Mouse (Mus musculus) erythroblast, adult 5-6 weeks (primary cell): Measurements from ENCODE around the gene Tmem80. TPM values are rescaled to one million over a fixed set of nuclear protein-coding genes. Genes with fewer than 3 reads are reported as not detected.

Experiments
- ATAC-seq: replicated peaks from 2 replicates; pipeline ENCODE4 v1.8.0; 2016; ENCODE audit warnings: moderate number of reproducible peaks, mild to moderate bottlenecking, moderate TSS enrichment, inconsistent platforms; ENCODE audit not compliant: poor library complexity, low FRiP score, severe bottlenecking
- total RNA-seq, 2 experiments: library from RNA; stranded (forward) in 1 of 2; stranded (reverse) in 1 of 2; fragments of 150-400 nt in 1 of 2; fragments of 200-764, 138-1000 nt in 1 of 2; gene quantifications; 2 replicates each; pipeline versions ENCODE4 v1.2.3 to v1.2.4; 2015 to 2017; ENCODE audit warnings: low replicate concordance in 2 of 2

Gene Tmem80
- total RNA-seq (2015; ENCODE audit: low replicate concordance) (6.5 and 8.4 TPM in 2 replicates), total RNA-seq (2017; ENCODE audit: low replicate concordance) (10.5 and 12.9 TPM in 2 replicates)

DNA sequence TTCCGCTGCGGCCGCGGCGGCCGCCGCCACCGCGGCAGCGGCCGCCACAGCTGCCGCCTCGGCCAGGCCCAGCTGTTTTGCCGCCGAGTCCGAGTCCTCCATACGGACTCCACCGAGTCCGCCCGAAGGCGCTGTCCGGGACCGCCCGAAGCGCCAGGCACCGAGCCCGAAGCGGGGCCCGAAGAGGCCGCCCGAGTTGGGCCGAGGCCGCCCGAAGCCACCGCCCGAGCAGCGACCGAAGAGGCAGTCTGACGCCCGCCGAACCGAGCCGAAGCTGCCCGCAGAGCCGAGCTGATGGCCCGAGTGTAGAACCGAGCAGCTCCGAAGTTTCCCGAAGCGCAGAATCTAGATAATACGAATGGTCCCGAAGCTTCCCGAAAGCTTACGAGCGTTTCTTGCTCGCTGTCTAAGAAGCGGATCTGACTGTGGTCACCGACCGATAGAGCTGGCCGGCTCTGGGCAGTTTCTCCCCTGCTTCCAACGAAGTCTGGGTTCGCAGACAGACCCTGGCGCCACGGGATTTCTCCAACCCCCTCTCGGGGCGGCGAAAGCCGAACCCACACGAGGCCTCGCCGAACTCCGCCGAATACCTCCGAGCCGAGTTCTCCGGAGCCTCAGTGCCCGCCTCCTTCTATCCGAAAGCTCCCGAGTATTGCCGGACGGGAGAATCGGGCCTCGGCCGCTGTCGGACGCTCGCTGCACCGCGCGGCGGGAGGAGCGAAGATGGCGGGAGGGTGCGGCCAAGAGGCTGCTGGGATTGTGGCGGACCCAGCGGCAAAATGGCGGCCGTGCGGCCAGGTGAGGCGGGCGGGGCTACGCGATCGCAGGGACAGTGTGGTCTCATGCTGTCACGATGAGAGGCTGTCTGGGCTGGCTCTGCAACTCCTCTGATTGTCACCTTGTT lies at the start of gene Tmem80, which contains the start of gene Deaf1:
Gene Tmem80, plus strand, starts transcription at position 271 of the 904 bp plus-strand sequence.
Gene Deaf1, minus strand, starts transcription at position 222 of the 904 bp plus-strand sequence.
- ATAC-seq, result peak; percentile 87

- no peak for ATAC-seq
These were observed 48.6 kb upstream of the Tmem80 start, which contains the start of gene Sct for GRCm38 (mm10) chr7:141278766-141279590. Sct (minus strand) TSS chr7:141279133.

GRCm38 (mm10) chr7:141281442-141281841 lies 46.1 kb upstream of the Tmem80 start:
- no peak for ATAC-seq

GRCm38 (mm10) chr7:141282756-141283155 lies 44.8 kb upstream of the Tmem80 start:
- no peak for ATAC-seq

DNA sequence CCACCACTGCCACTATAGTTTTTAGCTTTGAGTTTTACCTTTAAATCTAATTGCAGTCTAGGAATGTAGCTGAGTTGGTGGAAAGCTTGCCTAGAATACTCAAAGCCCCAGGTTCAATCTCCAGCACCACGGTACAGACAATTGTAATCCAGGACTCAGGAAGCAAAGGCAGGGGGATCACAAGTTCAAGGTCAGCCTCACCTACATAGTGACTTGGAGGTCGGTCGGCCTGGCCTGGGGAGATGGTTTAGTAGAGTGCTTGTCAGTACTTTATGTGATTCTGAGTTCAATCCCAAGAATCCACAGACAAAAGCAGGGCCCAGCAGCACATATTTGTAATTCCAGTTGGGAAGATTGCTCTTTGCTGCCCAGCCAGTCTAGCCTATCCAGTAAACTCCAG lies 39.5 kb upstream of the Tmem80 start:
- no peak for ATAC-seq

- ATAC-seq, result no peak
These were observed 35.5 kb upstream of the Tmem80 start, which contains the start of gene Drd4 for GRCm38 (mm10) chr7:141291921-141292582. Drd4 (plus strand) TSS chr7:141292006.

- no peak for ATAC-seq
These were observed 34.8 kb upstream of the Tmem80 start for GRCm38 (mm10) chr7:141292583-141293388.

- no peak for ATAC-seq
These were observed 33.6 kb upstream of the Tmem80 start for GRCm38 (mm10) chr7:141293852-141294471.

GRCm38 (mm10) chr7:141294479-141294878 lies 33.1 kb upstream of the Tmem80 start:
- no peak for ATAC-seq

DNA sequence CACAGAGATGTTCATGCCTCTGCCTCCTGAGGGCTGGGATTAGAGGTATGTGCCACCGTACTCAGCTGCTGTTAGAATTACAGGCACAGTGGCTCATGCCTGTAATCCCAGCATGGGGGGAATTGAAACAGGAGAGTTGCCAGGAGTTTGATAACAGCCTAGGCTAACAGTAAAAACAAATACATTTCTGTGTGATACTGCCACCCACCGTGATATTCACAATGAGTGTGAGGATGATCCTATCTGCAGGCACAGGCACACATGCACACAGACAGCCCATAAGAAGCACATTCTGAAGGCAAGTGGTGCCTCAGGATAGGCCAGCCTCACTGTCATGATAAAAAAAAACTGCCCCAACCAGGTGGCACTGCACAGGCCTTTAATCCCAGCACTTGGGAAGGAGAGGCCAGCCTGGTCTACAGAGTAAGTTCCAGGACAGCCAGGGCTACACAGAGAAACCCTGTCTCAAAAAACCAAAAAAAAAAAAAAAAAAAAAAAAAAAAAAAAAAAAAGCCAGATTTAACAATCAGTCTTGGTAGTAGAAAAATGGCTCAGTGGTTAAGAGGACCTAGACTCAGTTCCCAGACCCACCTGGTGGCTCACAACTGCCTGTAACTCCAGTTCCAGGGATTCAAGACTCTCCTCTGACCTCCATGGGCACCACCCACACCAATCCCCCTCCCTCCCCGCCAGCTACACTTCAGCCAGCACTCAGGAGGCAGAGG lies 29.5 kb upstream of the Tmem80 start:
- ATAC-seq, result no peak

GRCm38 (mm10) chr7:141299175-141299574 lies 28.4 kb upstream of the Tmem80 start:
- ATAC-seq, result no peak

DNA sequence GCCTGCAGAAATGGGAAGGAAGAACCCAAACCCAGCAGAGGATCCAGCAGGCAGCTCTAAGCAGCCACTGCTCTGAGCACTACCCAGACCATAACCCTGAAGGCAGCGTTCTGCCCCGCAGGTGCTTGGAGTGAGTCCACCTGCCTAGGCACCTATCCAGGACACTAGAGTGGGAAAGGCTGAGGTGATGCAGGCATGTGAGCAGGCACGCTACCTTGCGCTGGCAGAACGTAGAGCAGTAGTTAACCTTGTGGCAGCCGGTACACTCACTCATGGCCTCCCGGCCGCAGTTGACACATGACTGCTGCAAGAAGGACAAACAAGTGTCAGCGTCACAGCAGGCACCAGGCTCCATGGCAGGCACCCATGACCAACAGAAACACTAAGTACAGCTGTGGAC lies 26.2 kb upstream of the Tmem80 start:
- ATAC-seq, result no peak

DNA sequence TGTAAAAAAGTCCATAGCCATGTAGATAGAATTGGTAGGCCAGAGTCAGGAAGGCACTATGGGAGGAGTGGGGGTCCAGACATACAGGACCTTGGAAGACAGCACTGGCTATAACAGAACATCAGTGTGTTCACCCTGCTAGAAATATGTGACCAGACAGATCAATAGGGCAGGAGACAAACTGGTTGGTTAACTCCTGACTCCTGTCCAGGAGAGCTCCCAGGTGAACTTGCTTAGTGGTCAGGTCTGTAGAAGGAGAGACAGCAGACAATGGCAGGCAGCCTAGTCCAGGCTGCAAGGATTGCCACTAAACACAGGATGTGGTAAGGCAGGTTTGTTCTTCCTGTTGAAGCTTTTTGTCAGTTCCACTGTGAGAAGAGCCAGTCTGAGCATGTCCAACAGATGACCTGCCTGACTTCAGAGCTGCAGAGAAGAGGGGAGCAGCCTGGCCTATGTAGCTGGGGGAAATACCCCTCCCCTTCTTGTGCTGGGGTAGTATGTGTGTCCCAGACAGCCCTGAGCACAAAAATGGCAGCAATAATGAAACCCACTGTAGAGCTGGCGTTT lies 24.8 kb upstream of the Tmem80 start:
- no peak for ATAC-seq

DNA sequence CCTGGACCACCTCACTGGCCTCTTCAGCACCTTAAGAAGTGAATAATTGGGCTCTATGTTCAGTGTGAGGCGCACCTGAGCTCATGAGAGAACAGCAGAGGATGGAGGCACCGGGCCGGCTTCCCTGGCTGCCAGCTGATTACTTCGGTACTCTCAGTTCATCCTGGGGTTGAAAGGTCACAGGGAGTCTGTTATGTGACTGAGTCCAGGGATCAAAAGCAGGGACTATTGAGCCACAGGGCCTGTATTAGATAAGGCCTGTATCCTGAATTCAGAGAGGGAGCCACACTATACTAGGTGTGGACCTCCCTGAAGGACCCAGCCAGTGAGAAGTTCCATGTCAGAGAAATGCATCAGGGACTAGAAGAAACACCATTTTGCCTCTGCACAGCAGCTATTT lies 23.0 kb upstream of the Tmem80 start:
- no peak for ATAC-seq

GRCm38 (mm10) chr7:141314416-141314815 lies 13.1 kb upstream of the Tmem80 start:
- no peak for ATAC-seq

GRCm38 (mm10) chr7:141315076-141315475 lies 12.5 kb upstream of the Tmem80 start:
- ATAC-seq, result no peak

- ATAC-seq, result peak; percentile 73
These were observed 11.6 kb upstream of the Tmem80 start for GRCm38 (mm10) chr7:141315974-141316373.
